Mouse (Mus musculus) left cerebral cortex, postnatal 25 days (tissue): ENCODE measurements around the gene Tbx21. TPM values are rescaled to one million over a fixed set of nuclear protein-coding genes. Genes with fewer than 3 reads are reported as not detected.

Experiments
- DNase-seq, 2 experiments: peaks; one replicate each; pipeline ENCODE4 v3.0.0; 2022; ENCODE audit warnings: low spot score in 2 of 2, mixed read lengths in 1 of 2
- intact Hi-C: fragments of 180-260 bp; cut with DNase I; formaldehyde crosslinking; loops from one replicate; pipeline ENCODE4 v1.15.1; 2025
- microRNA-seq, 2 experiments: library from miRNA; unstranded; fragments of <30 nt; microRNA quantifications; one replicate each; pipeline ENCODE4 v1.2.0; 2022
- total RNA-seq, 2 experiments: library from RNA; stranded (reverse); gene quantifications; 2 replicates each; pipeline ENCODE4 v1.2.3; 2021

Gene Tbx21
- total RNA-seq, 2 experiments from 2014 or later: 0.18 to 0.30 TPM

GRCm38 (mm10) chr11:97050216-97050943, 64.8 kb downstream of the Tbx21 start, which contains the start of gene Osbpl7:
TSS of gene Osbpl7 (plus strand) at chr11:97050628.
- peak; percentile 67 to 82 for DNase-seq
- intact Hi-C loops: no loop called here

- DNase-seq: no peak
- intact Hi-C loops: no loop called here
Measured at GRCm38 (mm10) chr11:97049492-97050085, 65.5 kb downstream of the Tbx21 start.

DNA sequence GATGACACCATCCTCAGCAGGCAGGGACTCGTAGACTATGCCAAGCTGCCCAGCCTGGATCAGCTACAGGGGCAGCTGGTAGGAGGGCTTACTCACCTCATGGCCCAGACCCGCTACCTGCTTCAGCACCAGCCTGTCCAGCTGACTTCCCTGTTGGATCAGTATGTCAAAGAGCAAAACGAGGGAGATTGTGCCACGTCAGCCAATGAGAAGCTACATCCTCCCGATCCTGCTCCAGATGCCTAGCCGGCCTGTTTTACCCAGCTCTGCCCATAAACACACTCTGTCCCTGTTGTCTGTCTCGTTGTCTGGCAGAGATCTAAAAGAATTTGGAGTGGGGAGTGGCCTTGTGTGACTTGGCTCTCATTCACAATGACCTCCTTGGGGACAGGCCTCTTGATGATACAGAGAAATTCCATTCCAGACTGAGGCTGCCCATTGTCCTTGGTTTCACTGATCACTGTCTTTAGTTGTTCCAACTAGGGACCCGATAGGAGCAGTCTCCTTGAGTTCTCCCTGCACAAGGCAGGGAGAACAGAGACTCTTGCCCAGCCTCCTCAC, 67.0 kb downstream of the Tbx21 start:
- intact Hi-C loops: no loop called here
- no peak for DNase-seq

Small RNAs within 50 kb of the gene (microRNA-seq; reads per million reads assigned to microRNA genes)
- 1.0 to 2.2 reads per million in 2 experiments for gene Mir7235
- 0.50 to 1.3 reads per million in 2 experiments for gene Mir8103

Other genes with a start within 250 kb of the Tbx21 start
- 10 to 100 TPM; 28.1 to 32.3 TPM for gene Cdk5rap3, start 198.8 kb downstream of the Tbx21 start, total RNA-seq
- not detected for gene Prr15l, start 187.2 kb downstream of the Tbx21 start, total RNA-seq
- gene Pnpo, start 171.3 kb downstream of the Tbx21 start, total RNA-seq: 10 to 100 TPM; 37.4 to 37.5 TPM
- 10 to 100 TPM; 12.8 to 13.5 TPM for gene Sp2, start 132.4 kb downstream of the Tbx21 start, total RNA-seq
- gene Sp6, start 101.9 kb downstream of the Tbx21 start, total RNA-seq: 1 to 10 TPM; 2.1 to 2.2 TPM
- gene Scrn2, start 85.4 kb downstream of the Tbx21 start, total RNA-seq: 1 to 10 TPM; 3.6 to 3.7 TPM
- under 1 TPM; 0.66 to 0.71 TPM for gene Lrrc46, start 73.9 kb downstream of the Tbx21 start, total RNA-seq
- gene Mrpl10, start 73.8 kb downstream of the Tbx21 start, total RNA-seq: 10 to 100 TPM; 67.9 to 68.8 TPM
- gene Osbpl7, start 64.7 kb downstream of the Tbx21 start, total RNA-seq: 10 to 100 TPM; 11.2 to 15.3 TPM
- gene Tbkbp1, start 36.2 kb upstream of the Tbx21 start, total RNA-seq: 10 to 100 TPM; 45.7 to 47.7 TPM
- gene Kpnb1, start 72.5 kb upstream of the Tbx21 start, total RNA-seq: 100 to 1,000 TPM; 112 to 118 TPM
- gene Npepps, start 165.3 kb upstream of the Tbx21 start, total RNA-seq: 100 to 1,000 TPM; 133 to 134 TPM
- gene Mrpl45, start 200.4 kb upstream of the Tbx21 start, total RNA-seq: 10 to 100 TPM; 27.0 to 27.2 TPM
- gene Gpr179, start 236.7 kb upstream of the Tbx21 start, total RNA-seq: under 1 TPM; 0.18 to 0.43 TPM
- gene Socs7, start 247.2 kb upstream of the Tbx21 start, total RNA-seq: 10 to 100 TPM; 87.3 to 94.1 TPM